Mouse (Mus musculus): ENCODE measurements around the gene Cdca4.

Gene Cdca4

GRCm38 (mm10) chr12:112829244-112829864 lies at the start of gene Cdca4:
Gene Cdca4 (minus strand): TSS chr12:112829423.
- peak; percentile 92 for DNase-seq (ENCODE audit: low spot score)

GRCm38 (mm10) chr12:112877607-112878020 lies 48.4 kb upstream of the Cdca4 start:
- no peak for DNase-seq (ENCODE audit: low spot score)

GRCm38 (mm10) chr12:112877073-112877576 lies 47.9 kb upstream of the Cdca4 start:
- no peak for DNase-seq (ENCODE audit: low spot score)

DNA sequence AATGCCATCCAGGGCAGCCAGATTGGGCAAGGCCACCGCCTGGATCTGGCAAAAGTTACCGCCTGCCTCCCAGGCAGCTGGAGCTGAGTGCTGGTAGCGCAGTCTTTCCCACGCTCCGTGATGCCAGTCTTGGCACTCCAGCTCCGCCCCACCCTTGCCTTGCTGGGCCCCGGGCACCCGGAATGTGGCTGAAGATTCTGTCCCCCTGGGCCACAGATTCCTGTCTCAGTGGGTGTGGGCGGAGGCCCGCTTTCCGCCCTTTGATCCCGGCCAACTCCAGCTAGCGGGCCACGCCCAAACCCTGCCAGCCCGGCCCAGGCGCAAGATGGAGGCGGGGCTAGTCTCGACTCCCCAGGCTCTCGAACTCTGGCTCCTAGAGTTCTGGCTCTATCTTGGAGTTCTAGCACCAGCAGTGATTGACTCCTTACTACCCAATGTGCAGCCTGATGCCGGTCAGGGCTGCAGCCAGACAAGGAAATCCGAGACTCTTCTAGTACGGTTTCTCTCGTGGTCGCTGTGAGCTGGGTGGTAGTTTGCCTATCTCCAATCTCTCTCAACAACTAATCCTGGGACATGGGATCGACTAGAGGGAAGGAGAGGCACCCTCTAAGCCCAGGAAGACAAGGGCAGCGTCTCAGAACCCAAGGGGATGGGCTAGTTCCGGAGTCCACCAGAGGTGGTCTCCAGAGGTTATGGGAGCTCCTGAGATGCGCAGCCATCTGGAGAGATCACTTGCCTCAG lies 47.3 kb upstream of the Cdca4 start:
- DNase-seq (ENCODE audit: low spot score) = no peak

DNA sequence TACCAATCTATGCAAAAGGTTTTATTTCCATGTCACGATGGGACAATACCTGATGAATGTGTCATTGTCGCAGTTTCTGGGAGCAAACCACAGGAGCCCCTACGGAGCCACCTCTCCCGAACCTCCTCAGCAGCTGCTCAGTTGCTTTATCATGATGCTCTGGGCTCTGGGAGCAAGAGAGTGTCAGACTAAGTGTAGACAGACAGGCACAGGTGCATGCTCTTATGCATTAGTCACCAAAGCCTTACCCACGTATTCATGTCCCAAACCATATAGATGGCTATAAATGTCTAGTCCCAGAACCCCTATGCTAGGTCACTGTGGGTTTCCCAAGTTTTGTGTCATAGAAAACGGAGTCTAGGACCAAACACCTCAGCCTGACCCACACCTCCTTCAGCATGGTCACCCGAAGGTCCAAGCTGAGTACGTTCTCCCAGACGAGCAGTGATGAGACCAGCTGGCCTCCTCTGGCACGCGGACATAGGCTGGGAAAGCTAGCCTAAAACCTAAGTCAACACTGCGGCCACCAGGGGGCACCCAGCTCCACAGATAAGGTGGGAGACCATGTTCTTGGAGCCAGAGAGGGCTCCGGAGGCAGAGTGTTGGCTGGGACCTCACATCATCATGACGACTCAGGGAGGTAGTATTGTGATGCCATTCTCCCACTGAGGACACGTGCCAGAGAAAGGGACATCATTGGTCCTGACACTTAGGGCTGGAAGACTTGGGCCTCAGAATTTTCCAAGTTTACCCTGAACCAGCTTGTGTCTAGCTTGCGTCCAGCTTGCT lies 46.2 kb upstream of the Cdca4 start:
- DNase-seq (ENCODE audit: low spot score) = peak; percentile 78

- no peak for DNase-seq (ENCODE audit: low spot score)
These were observed 45.0 kb upstream of the Cdca4 start for GRCm38 (mm10) chr12:112874199-112874598.

GRCm38 (mm10) chr12:112873452-112874190 lies 44.4 kb upstream of the Cdca4 start:
- DNase-seq (ENCODE audit: low spot score) = no peak

- no peak for DNase-seq (ENCODE audit: low spot score)
These were observed 43.8 kb upstream of the Cdca4 start for GRCm38 (mm10) chr12:112872991-112873390.

DNA sequence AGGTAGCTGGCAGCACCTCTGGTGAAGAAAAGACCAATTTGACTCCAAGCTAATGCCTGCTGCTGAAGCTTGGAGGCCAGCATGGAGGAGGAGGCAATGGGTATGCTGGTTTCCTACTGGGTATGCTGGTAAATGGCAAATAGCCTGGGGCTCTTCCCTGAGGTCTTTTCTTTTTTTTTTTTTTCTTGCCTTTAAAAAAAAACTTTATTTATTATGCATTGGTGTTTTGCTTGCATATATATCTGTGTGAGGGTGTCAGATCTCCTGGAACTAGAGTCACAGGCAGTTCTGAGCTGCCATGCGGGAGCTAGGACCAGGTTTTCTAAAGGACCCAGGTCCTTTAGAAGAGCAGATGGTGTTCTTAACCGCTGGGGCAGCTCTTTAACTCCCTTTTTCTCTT lies 42.0 kb upstream of the Cdca4 start:
- DNase-seq (ENCODE audit: low spot score) = no peak

- no peak for DNase-seq (ENCODE audit: low spot score)
These were observed 41.6 kb upstream of the Cdca4 start for GRCm38 (mm10) chr12:112870775-112871174.

DNA sequence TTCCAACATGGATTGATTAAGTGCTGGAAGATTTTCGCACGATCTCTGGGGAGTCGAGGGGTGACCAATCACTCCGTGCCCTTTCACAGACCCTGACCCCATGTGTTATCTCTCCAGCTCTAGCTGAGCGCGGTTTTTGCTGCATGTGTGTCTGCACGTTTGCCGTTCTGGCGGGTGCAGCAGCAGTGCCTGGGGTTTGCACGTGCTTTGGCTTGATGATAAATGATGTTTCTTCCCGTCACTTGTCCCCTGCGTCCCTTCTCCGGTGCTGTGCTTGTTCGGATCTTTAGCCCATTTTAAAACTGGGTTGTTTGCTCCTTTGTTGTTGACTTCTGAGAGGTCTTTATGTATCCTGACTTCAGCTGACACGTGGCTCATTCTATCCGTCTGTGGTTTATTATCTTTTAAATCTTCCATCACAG lies 40.6 kb upstream of the Cdca4 start:
- DNase-seq (ENCODE audit: low spot score) = no peak

DNA sequence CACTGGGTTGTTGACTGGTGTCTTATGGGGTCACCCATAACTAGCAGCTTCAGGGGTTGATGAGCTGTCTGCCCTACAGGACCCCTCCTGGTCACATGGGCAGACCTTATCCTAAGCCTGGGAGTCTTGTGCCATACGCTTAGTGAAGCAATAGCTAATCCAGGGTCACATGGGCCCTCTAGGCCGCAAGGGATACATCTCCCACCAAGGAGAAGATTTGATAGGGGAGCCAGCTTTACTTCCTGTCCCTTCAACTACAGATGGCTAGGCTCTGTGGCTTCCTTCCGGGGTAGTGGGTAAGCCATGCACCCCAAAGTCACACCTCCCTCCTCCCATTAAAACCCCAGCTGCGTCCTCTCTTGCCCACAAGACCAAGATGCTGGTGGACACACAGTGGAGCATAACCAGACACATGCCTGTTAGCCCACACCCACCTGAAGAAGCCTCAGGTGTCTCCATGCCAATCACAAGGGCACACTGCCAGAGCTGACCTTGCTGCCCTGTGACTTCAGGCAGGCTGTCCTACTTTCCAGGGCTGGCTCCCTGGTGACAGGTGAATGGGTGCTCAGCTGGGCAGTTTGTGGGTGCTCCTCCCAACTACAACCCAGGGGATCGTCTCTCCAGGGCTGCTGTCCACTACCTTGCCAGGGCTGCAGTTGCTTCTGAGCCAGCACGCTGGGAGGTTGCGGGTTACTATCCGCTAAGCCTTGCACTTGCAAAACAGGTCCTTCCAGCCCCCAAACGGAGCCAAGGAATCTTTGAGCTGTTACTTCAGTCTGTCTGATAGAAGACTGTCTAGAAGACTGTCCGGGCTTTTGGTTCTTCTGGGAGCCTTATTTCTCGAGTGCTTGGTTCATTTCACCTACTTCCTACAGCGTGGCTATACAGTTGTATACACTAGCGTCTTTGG lies 39.2 kb upstream of the Cdca4 start, which contains the start of gene Gpr132:
Gene Gpr132 (minus strand): TSS at position 51 of the 910 bp plus-strand sequence.
- no peak for DNase-seq (ENCODE audit: low spot score)

GRCm38 (mm10) chr12:112867106-112867674 lies 38.0 kb upstream of the Cdca4 start:
- DNase-seq (ENCODE audit: low spot score) = no peak

GRCm38 (mm10) chr12:112866467-112867080 lies 37.4 kb upstream of the Cdca4 start:
- no peak for DNase-seq (ENCODE audit: low spot score)

GRCm38 (mm10) chr12:112864804-112865203 lies 35.6 kb upstream of the Cdca4 start:
- no peak for DNase-seq (ENCODE audit: low spot score)

GRCm38 (mm10) chr12:112861911-112862321 lies 32.7 kb upstream of the Cdca4 start:
- DNase-seq (ENCODE audit: low spot score) = no peak

- DNase-seq (ENCODE audit: low spot score) = no peak
These were observed 31.5 kb upstream of the Cdca4 start for GRCm38 (mm10) chr12:112860765-112861164.

- DNase-seq (ENCODE audit: low spot score) = no peak
These were observed 30.7 kb upstream of the Cdca4 start for GRCm38 (mm10) chr12:112859930-112860329.

DNA sequence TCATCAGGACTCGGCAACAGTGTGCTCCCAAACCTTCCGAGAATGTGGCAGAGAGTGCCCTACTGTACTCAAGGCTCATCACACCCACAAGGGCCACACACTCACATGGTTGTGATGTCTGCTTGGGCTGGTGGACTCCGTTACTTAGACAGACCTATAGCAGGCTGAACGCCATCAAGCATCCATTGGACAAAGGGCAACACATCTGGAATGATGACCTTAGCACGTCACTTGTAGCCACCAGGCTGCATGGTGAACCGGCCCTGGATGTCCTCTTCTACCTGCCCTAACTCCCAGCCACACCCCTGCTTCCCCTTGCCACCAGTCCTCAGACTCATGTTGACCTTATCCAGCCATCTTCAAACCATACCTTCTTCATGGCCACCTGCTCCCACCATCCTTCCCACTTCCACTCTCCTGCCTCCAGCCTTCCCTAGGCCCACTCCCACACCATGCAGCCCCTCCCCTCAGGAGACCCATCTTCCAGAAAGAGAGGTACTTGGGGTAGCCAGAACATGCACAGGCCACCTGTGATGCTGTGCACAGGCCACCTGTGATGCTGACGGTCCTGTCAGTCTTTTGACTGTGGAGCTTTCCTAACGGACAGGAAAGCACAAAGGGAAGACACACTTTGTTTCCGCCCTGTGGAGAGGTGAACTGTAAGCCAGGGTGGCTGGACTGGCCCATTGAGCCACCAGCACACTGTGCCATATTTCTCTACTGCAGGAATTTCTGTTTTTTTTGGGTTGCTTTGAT lies 29.5 kb upstream of the Cdca4 start:
- DNase-seq (ENCODE audit: low spot score) = no peak

All from ovary, postnatal 10 days (tissue).